Mouse (Mus musculus) MEL-GATA-1-ER (cell line): ENCODE measurements around the gene Flot2.

ENCODE experiments used
- DNase-seq: peaks from one replicate; pipeline ENCODE4 v3.0.0-alpha.2; 2012; ENCODE audit warnings: low read depth; ENCODE audit errors: extremely low read depth

Gene Flot2

DNA sequence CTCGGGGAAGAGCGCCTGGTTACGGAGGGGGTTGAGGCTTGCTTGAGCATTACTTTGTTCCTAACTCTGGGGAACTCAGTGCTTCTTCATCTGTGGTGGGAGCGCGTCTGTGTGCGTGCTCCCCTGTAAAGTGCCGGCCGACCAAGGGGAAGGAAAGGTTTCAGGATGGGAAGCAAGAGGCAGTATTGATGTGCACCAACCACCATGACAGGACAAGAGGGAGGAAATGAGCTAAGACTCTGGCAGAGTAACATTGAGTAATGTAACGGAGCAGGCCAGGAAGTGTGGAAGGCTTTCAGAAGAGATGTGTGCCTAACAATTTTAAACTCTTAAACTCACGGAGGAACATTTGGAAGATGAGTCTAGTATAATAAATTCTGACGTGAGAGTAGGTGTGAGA lies 63.0 kb downstream of the Flot2 start:
- no peak for DNase-seq

DNA sequence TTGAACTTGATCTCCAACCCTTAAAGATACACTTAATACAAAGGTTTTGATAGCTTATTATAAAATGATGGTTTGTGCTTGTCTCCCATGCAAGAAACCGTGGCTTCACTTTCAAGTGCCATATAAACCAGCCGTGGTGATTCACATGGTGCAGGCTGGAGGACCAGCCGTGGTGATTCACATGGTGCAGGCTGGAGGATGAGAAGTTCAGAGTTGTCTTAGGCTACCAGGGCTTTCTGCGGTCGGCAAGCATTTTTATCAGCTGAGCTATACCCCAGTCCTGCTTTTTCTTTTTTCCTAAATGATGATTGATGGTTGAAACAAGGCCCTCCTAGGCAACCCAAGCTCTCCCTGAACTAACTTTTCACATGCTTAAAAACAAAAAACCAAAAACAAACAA lies 64.4 kb downstream of the Flot2 start:
- DNase-seq: no peak

DNA sequence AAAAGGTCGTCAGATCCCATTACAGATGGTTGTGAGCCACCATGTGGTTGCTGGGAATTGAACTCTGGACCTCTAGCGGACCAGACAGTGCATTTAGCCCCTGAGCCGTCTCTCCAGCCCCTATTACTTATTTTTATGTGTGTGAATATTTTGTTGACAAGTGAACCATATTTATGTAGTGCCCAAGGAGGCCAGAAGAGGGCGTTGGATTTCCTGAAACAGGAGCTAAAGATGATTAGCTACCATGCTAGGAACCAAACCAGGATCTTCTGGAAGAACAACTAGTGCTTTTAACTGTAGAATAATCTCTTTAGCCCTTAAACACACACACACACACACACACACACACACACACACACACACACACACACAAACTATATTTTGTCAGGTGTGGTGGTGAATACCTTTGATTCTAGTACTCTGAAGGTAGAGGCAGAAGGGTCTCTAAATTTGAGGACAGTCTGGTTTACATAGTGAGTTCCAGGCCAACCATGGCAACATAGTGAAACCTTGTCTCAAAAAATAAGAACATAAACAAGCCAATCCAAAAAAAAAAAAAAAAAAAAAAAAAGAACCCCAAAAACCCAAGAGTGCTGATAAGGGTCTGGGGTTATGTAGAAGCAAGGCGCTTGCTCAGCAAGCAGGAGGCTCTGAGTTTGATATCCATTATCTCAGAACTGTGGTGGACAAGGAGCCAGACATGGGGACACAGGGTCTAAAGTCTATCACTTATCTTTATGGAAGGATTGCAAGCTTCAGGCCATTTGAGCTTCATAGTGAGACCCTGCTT lies 65.4 kb downstream of the Flot2 start:
- peak; percentile 48 for DNase-seq

DNA sequence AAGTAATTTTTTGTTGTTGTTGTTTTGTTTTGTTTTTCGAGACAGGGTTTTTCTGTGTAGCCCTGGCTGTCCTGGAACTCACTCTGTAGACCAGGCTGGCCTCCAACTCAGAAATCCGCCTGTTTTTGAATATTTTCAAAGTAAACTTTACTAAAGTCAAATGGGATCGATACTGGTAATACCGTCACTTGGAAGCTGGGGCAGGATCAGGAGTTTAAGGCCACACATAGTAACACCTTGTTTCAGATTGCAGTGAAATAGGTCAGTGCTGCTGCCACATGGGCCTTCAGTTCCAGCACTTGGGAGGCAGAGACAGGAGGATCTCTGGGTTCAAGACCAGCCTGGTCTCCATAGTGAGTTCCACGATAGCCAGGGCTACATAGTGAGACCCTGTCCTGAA lies 66.8 kb downstream of the Flot2 start:
- DNase-seq: no peak
